Mouse (Mus musculus) MEL (cell line): ENCODE data around the gene Itm2c.

Experiments
- CTCF ChIP-seq, 3 experiments: IDR thresholded peaks in 2 of 3; conservative IDR thresholded peaks in 1 of 3; 2 replicates each; pipeline ENCODE4 v1.5.1; 2011 to 2012; ENCODE audit warnings: low read length in 3 of 3, low read depth in 2 of 3, mild to moderate bottlenecking in 2 of 3, improper control_type of control experiment in 1 of 3, inconsistent platforms in 1 of 3, mixed read lengths in 1 of 3, moderate library complexity in 1 of 3; ENCODE audit not compliant: control insufficient read depth in 1 of 3, insufficient read depth in 1 of 3, poor library complexity in 1 of 3, severe bottlenecking in 1 of 3
- EP300 ChIP-seq, 2 experiments: IDR thresholded peaks; 2 replicates each; pipeline ENCODE4 v1.6.1; 2011; ENCODE audit warnings: improper control_type of control experiment in 2 of 2, low read length in 2 of 2, low read depth in 1 of 2, mild to moderate bottlenecking in 1 of 2
- GATA1 ChIP-seq: IDR thresholded peaks from 2 replicates; pipeline ENCODE4 v1.6.1; 2011; ENCODE audit warnings: low read depth, low read length, improper control_type of control experiment
- KAT2A ChIP-seq: conservative IDR thresholded peaks from 2 replicates; pipeline ENCODE4 v1.6.1; 2012; ENCODE audit warnings: low read depth, low read length, improper control_type of control experiment, inconsistent platforms
- MAFK ChIP-seq: IDR thresholded peaks from 2 replicates; pipeline ENCODE4 v1.6.1; 2011; ENCODE audit warnings: low read depth, mild to moderate bottlenecking, low read length, improper control_type of control experiment, borderline replicate concordance
- MEF2A ChIP-seq: IDR thresholded peaks from 2 replicates; pipeline ENCODE4 v1.6.1; 2014; ENCODE audit warnings: low read depth, mild to moderate bottlenecking, inconsistent platforms, low read length, improper control_type of control experiment; ENCODE audit not compliant: poor library complexity, insufficient replicate concordance, severe bottlenecking; ENCODE audit errors: extremely low read depth
- POLR2A ChIP-seq, 2 experiments: IDR thresholded peaks; 2 replicates each; pipeline ENCODE4 v1.6.1; 2011 to 2012; ENCODE audit warnings: low read length in 2 of 2, mild to moderate bottlenecking in 2 of 2, control low read depth in 1 of 2, improper control_type of control experiment in 1 of 2, low read depth in 1 of 2, moderate library complexity in 1 of 2; ENCODE audit not compliant: control insufficient read depth in 1 of 2, insufficient read depth in 1 of 2, poor library complexity in 1 of 2
- SMC3 ChIP-seq: IDR thresholded peaks from 2 replicates; pipeline ENCODE4 v1.6.1; 2011; ENCODE audit warnings: low read depth, low read length, improper control_type of control experiment
- TBP ChIP-seq: IDR thresholded peaks from 2 replicates; pipeline ENCODE4 v1.8.0; 2011; ENCODE audit warnings: low read depth, low read length, improper control_type of control experiment
- UBTF ChIP-seq: IDR thresholded peaks from 2 replicates; pipeline ENCODE4 v1.6.1; 2012; ENCODE audit warnings: low read depth, mild to moderate bottlenecking, inconsistent platforms, low read length, improper control_type of control experiment, moderate library complexity, borderline replicate concordance; ENCODE audit not compliant: insufficient read depth
- ZC3H11A ChIP-seq: IDR thresholded peaks from 2 replicates; pipeline ENCODE4 v1.6.1; 2012; ENCODE audit warnings: low read depth, mild to moderate bottlenecking, inconsistent platforms, low read length, improper control_type of control experiment
- ZNF384 ChIP-seq: IDR thresholded peaks from 2 replicates; pipeline ENCODE4 v1.6.1; 2012; ENCODE audit warnings: low read depth, mild to moderate bottlenecking, inconsistent platforms, low read length, improper control_type of control experiment

GRCm38 (mm10) chr1:85850851-85851250 lies 43.2 kb upstream of the Itm2c start:
- TF ChIP-seq TBP = no peak
- TF ChIP-seq CTCF (IDR thresholded peaks at IDR 0.05 in 2 of 3, conservative IDR thresholded peaks at IDR 0.05 in 1 of 3; ENCODE audit: control insufficient read depth in 1 of 3, insufficient read depth in 1 of 3, low read depth in 2 of 3, low read length in 3 of 3, poor library complexity in 1 of 3, severe bottlenecking in 1 of 3) = no peak
- no peak for TF ChIP-seq EP300 (IDR thresholded peaks at IDR 0.05; ENCODE audit: low read depth in 1 of 2, low read length in 2 of 2)
- no peak for TF ChIP-seq POLR2A (IDR thresholded peaks at IDR 0.05; ENCODE audit: control insufficient read depth in 1 of 2, insufficient read depth in 1 of 2, low read depth in 1 of 2, low read length in 2 of 2, poor library complexity in 1 of 2)
- no peak for TF ChIP-seq ZNF384
- no peak for TF ChIP-seq MAFK
- no peak for TF ChIP-seq SMC3
- TF ChIP-seq GATA1 = no peak
- no peak for TF ChIP-seq KAT2A
- TF ChIP-seq MEF2A = no peak
- TF ChIP-seq UBTF = no peak
- TF ChIP-seq ZC3H11A = no peak
